Mouse (Mus musculus) kidney, adult 2 months (tissue): Measurements from ENCODE around the gene Gpr19.

Experiments
- CTCF ChIP-seq: fragments of 200-500 bp; conservative IDR thresholded peaks from 2 replicates; pipeline ENCODE4 v1.5.1; 2011; ENCODE audit warnings: low read depth, mild to moderate bottlenecking, control low read depth, low read length, moderate library complexity, mixed read lengths; ENCODE audit not compliant: insufficient read depth, insufficient read length
- POLR2A ChIP-seq: fragments of 200-500 bp; IDR thresholded peaks from one replicate; pipeline ENCODE4 v1.6.1; 2011; ENCODE audit warnings: low read depth, low read length, control low read depth

DNA sequence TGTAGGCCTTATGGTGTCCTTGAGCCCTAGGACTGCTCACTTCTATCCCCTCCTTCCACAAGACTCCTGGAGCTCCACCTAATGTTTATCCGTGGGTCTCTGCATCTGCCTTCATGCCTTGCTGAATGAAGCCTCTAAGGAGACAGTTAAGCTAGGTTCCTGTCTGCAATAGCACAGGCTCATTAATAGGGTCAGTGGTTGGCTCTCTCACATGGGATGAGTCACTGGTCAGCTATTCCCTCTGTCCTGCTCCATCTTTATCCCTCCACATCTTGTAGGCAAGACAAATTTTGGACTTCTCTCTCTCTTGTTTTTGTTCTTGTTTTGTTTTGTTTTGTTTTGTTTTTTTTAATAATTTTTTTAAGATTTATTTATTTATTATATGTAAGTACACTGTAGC, 7.4 kb upstream of the Gpr19 start:
- TF ChIP-seq CTCF (no peak), POLR2A (no peak)
